Mouse (Mus musculus) embryonic fibroblast, embryonic 13.5 days (primary cell): Measurements from ENCODE around the gene Tmem267. TPM values are rescaled to one million over a fixed set of nuclear protein-coding genes. Genes with fewer than 3 reads are reported as not detected.

Source experiments
- H3K27ac ChIP-seq: 2 replicates; pipeline ENCODE4 v1.5.1; 2012; ENCODE audit warnings: low read length, control low read depth, inconsistent platforms; ENCODE audit not compliant: insufficient read depth
- H3K4me1 ChIP-seq: 2 replicates; pipeline ENCODE4 v1.6.1; 2011; ENCODE audit warnings: low read length; ENCODE audit not compliant: control insufficient read depth, insufficient read depth
- H3K4me3 ChIP-seq: 2 replicates; pipeline ENCODE4 v1.5.1; 2011; ENCODE audit warnings: mild to moderate bottlenecking, control low read depth, low read length; ENCODE audit not compliant: insufficient read depth
- CTCF ChIP-seq: IDR thresholded peaks from 2 replicates; pipeline ENCODE4 v1.5.1; 2011; ENCODE audit warnings: mild to moderate bottlenecking, control low read depth, low read length, moderate library complexity, borderline replicate concordance; ENCODE audit not compliant: insufficient read depth
- POLR2A ChIP-seq: IDR thresholded peaks from 2 replicates; pipeline ENCODE4 v1.6.1; 2011; ENCODE audit warnings: low read depth, mild to moderate bottlenecking, control low read depth, low read length, moderate library complexity
- polyA plus RNA-seq: library from polyadenylated mRNA; stranded (reverse); fragments of >200 nt; gene quantifications from 2 replicates; pipeline ENCODE4 v1.2.4, GENCODE M21; 2011; ENCODE audit warnings: low read depth; ENCODE audit not compliant: missing spikeins, insufficient read length

Gene Tmem267
- polyA plus RNA-seq, 1 experiment, result 28.0 TPM

DNA sequence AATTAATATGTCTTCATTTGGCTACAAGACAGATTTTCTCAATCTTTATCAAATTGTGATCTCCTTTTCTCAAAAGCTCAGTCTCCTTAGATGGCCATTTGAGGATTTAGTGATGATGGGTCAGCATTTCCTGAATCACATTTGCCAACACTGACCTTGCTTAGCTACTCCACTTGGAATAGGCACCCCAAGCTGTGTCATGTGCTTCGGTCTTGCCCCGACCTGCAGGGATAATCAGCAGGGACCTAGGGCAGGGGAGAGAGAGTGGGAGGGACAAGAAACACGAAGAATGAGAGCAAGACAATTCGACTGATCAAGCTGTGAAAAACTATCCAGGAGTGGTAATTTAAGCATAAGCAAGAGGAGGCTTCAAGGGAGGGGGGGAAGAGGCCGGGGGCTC, 156.9 kb downstream of the Tmem267 start:
- TF ChIP-seq POLR2A (no peak), CTCF (no peak)

DNA sequence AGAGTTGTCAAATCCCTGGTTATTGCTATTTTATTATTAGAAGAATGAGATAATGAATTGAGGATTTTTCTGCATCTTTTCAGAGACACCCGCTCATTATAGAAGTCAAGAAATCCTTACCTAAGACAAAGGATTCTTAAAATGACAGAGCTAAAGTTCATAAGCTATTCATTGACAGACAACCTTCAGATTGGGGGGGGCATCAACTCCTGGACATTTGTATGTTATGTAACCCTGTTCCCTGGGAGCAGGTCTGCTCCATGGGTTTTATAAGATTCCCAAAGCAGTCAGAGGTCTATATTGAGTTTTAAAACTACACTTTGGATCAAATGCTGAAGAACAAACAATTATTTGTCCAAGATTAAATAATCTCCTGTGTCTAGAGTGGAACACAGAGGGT, 158.7 kb downstream of the Tmem267 start:
- no peak for TF ChIP-seq POLR2A
- no peak for TF ChIP-seq CTCF

More for the DNA sequence above, 156.9 kb downstream of the Tmem267 start:
- H3K4me3 ChIP-seq, result no peak overlapping the region
- no peaks in the 10 kb centered on the region for H3K4me1 ChIP-seq
- no peak overlapping the region for H3K27ac ChIP-seq

DNA sequence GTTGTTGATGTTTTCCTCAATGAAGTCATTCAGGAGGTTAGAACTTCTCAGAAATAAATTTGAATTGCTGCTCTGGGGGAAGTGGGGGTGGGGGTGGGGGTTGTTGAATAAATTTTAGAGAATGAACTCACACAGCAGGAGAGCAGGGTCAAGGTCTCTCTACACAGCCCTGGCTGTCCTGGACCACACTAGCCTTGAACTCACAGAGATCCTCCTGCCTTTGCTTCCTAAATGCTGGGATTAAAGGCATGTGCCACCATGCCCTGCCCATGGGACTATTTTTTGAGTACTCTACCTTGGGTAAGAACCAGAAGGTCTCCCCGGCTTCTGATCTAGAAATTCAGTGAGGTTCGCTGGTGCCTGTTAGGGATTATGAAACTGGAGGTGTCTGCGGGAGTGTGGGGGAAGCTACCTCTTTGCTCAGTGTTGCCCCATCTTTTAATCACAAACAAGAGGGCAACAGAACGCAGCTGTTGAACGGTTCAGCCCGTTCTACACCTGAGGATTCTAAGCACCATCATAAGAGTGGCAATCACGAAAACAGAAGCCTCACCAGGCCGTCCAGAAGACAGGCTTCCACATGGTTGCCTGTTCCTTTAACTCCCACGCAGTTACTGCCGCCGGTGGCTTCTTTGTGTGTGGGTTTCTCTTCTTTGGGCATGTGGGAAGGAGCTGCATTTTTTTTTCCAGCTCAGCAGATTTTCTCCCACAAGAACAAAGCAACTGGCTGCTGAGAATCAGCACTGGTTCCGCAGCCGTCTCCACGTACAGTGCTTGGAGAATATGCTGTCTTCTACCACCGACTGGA, 161.3 kb downstream of the Tmem267 start:
- Histone ChIP-seq H3K27ac (no peak overlapping the region), H3K4me3 (no peak overlapping the region), H3K4me1 (no peaks in the 10 kb centered on the region)
- TF ChIP-seq CTCF, result no peak
- no peak for TF ChIP-seq POLR2A

More for the DNA sequence above, 158.7 kb downstream of the Tmem267 start:
- Histone ChIP-seq H3K27ac (no peak overlapping the region), H3K4me3 (no peak overlapping the region), H3K4me1 (no peaks in the 10 kb centered on the region)

DNA sequence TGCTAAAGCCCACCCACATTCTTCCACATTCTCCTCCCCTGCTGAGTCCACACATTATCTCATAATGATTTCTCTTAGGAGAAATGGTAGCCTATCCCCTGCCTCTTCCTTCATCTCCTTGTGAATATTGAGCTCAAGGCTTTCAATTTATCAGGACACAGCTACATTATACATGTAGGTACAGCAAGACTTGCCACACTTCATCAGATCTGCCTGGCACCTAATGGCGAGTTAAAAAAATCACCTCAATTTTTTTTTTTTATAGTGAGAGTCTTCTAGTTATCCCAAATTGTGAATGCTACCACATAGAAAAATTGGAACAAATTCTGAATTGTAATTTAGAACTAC, 161.8 kb downstream of the Tmem267 start:
- Histone ChIP-seq H3K4me3 (no peak overlapping the region), H3K4me1 (no peaks in the 10 kb centered on the region; the same call in 1 of the 2 replicates), H3K27ac (no peak overlapping the region)
- TF ChIP-seq CTCF (no peak), POLR2A (no peak)

DNA sequence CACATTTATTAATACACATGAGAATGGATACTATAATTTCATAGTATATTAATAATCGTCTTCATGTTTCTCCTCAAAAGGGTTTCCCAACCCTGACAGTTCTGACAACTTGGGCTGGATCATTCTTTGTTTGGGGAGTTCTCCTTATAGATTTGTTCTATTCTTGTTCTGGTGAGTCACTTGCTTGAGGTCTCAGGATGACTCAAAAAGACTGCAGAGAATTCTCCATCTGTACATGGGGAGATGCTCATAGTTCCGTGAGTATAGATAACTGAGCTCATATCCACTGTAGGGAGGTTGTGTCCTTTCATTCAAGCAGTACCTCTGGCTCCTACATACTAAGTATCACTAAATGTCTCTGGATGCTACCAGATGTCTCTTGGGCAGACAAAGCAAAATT, 166.9 kb downstream of the Tmem267 start:
- TF ChIP-seq POLR2A (no peak), CTCF (no peak)
- H3K27ac ChIP-seq, result no peak overlapping the region
- no peak overlapping the region for H3K4me3 ChIP-seq
- no peaks in the 10 kb centered on the region; the same call in 1 of the 2 replicates for H3K4me1 ChIP-seq

DNA sequence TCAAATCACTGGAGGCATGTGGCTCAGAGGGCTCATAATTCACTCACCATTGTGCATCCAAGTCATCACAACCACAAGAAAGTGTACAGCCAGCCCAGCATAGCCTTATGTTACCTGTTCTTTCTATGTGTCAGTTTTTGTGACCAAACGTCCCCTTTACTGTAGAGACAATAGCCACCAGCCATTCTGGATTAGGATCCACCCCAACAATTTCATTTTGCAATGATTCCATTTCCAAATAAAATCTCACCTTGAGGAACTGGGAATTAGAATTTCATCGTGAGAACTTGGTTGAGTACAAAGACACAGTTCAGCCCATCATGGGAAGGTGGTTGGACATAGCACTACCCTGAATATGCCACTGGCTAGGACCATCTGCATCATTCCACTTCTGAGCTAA, 168.4 kb downstream of the Tmem267 start:
- Histone ChIP-seq H3K4me3 (no peak overlapping the region), H3K27ac (no peak overlapping the region), H3K4me1 (no peaks in the 10 kb centered on the region; the same call in 1 of the 2 replicates)
- TF ChIP-seq CTCF, result no peak
- no peak for TF ChIP-seq POLR2A

DNA sequence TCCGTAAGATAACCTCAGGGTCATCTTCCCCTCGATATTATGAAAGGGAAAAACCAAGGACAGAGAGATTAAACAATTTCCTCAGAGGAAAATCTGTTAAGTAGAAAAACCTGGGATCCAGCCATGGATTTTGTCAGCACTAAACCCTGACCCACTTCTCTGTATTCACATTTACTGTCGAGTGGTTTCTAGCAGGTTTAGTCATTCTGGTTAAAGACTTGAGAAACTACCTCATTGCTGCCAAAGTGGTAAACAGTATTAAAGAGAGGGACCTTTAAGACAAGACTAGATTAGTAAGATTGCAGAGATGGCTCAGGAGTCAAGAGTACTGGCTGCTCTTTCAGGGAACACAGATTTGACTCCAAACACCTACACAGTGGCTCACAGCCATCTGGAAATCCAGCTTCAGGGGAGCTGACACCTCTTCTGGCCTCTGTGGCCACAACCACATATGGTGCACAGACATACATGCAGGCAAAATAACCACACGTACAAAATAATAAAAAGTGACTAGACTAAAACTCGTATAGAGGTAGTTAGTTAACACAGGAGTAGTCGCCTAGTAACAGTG, 169.1 kb downstream of the Tmem267 start:
- H3K4me3 ChIP-seq, result no peak overlapping the region
- no peaks in the 10 kb centered on the region; the same call in 1 of the 2 replicates for H3K4me1 ChIP-seq
- no peak overlapping the region for H3K27ac ChIP-seq
- TF ChIP-seq CTCF (no peak), POLR2A (no peak)

Other genes starting within 250 kb of the Tmem267 start
- gene Paip1, start 59.4 kb upstream of the Tmem267 start, polyA plus RNA-seq, result 147 and 149 TPM in 2 replicates
- gene 4833420G17Rik, start 25.3 kb upstream of the Tmem267 start, polyA plus RNA-seq, result 42.8 and 47.0 TPM in 2 replicates
- gene 3110070M22Rik, start 344 bp downstream of the Tmem267 start, polyA plus RNA-seq, result 0.61 and 0.73 TPM in 2 replicates
- 1.7 and 1.9 TPM in 2 replicates for gene Ccl28, start 135.8 kb downstream of the Tmem267 start, polyA plus RNA-seq
- 166 and 168 TPM in 2 replicates for gene Hmgcs1, start 202.3 kb downstream of the Tmem267 start, polyA plus RNA-seq